Mouse (Mus musculus): ENCODE data around the gene Pdlim5.

DNA sequence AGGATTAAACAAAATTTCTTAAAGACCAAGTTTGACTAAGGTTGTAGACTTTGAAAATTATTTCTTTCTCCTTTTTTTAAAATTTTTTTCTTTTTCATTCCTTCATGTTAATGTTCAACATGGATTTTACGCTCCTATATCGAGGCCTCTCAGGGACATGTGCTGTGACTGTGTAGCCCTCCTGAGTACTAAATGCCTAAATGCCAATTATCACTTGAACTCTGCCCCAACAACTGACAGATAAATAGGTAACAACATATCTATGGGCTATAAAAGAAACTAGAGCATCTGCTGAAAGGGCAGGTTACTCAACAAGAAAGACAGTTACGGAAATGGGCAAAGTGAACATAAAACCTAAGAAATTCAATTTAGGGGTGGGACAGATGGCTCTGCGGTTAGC, 9.0 kb downstream of the Pdlim5 start:
- no peak for TF ChIP-seq HCFC1 (IDR thresholded peaks at IDR 0.05; ENCODE audit: borderline replicate concordance, insufficient read depth, low read length)
- TF ChIP-seq ZC3H11A (IDR thresholded peaks at IDR 0.05; ENCODE audit: borderline replicate concordance, low read depth, low read length): no peak
